Mouse (Mus musculus) erythroblast, embryonic 14.5 days (primary cell): ENCODE data around the gene Zfr2. TPM values are rescaled to one million over a fixed set of nuclear protein-coding genes. Genes with fewer than 3 reads are reported as not detected.

Experiments
- H3K27me3 ChIP-seq: 2 replicates; pipeline ENCODE4 v1.6.1; 2012; ENCODE audit warnings: inconsistent platforms; ENCODE audit not compliant: control insufficient read depth
- H3K36me3 ChIP-seq: 2 replicates; pipeline ENCODE4 v1.6.1; 2012; ENCODE audit warnings: mild to moderate bottlenecking, inconsistent platforms; ENCODE audit not compliant: control insufficient read depth
- H3K4me1 ChIP-seq: 2 replicates; pipeline ENCODE4 v1.6.1; 2012; ENCODE audit warnings: inconsistent platforms; ENCODE audit not compliant: control insufficient read depth
- H3K4me3 ChIP-seq: replicated peaks from 2 replicates; pipeline ENCODE3; 2012; ENCODE audit warnings: moderate library complexity, mild to moderate bottlenecking, inconsistent platforms
- H3K9me3 ChIP-seq: 2 replicates; pipeline ENCODE4 v1.6.1; 2012; ENCODE audit warnings: low read length, inconsistent platforms, mixed read lengths; ENCODE audit not compliant: control insufficient read depth
- GATA1 ChIP-seq: IDR thresholded peaks from 2 replicates; pipeline ENCODE4 v1.6.1; 2012; ENCODE audit warnings: low read length, inconsistent platforms, mixed read lengths
- TAL1 ChIP-seq: IDR thresholded peaks from 3 replicates; pipeline ENCODE4 v1.6.1; 2012; ENCODE audit warnings: low read length, inconsistent platforms, mixed read lengths
- polyA plus RNA-seq: library from polyadenylated mRNA; stranded (reverse); fragments of >175 nt; gene quantifications from 2 replicates; pipeline ENCODE4 v1.2.3, GENCODE M21; 2012

The Zfr2 gene
- polyA plus RNA-seq, 1 experiment, result not detected

- H3K4me3 ChIP-seq, result no peak within 1 kb of the TSS
- H3K9me3 ChIP-seq, result no peaks in the 10 kb centered on the region
- H3K36me3 ChIP-seq, result no peaks in the 10 kb centered on the region
- peaks cover 2% of the 10 kb centered on the region; the same call in 1 of the 2 replicates for H3K4me1 ChIP-seq
- no peak for TF ChIP-seq GATA1
- no peak for TF ChIP-seq TAL1
- H3K27me3 ChIP-seq, result peaks cover 58% of the 10 kb centered on the region
These were observed 19.8 kb downstream of the Zfr2 start, which contains the start of gene Matk for GRCm38 (mm10) chr10:81252424-81253419. Gene Matk (plus strand): TSS chr10:81252935.

- no peak overlapping the region for H3K4me3 ChIP-seq
- no peaks in the 10 kb centered on the region for H3K36me3 ChIP-seq
- H3K9me3 ChIP-seq, result peaks cover 1% of the 10 kb centered on the region; the same call in 1 of the 2 replicates
- peaks cover 2% of the 10 kb centered on the region; the same call in 1 of the 2 replicates for H3K4me1 ChIP-seq
- TF ChIP-seq GATA1 (no peak), TAL1 (no peak)
- H3K27me3 ChIP-seq, result peaks cover 80% of the 10 kb centered on the region
These were observed 21.9 kb downstream of the Zfr2 start for GRCm38 (mm10) chr10:81254886-81255285.

- Histone ChIP-seq H3K4me1 (peaks cover 2% of the 10 kb centered on the region; the same call in 1 of the 2 replicates), H3K4me3 (peak overlapping the region; percentile 19)
These were observed 24.4 kb downstream of the Zfr2 start for GRCm38 (mm10) chr10:81257158-81258039.

GRCm38 (mm10) chr10:81259225-81259884, 26.4 kb downstream of the Zfr2 start:
- Histone ChIP-seq H3K36me3 (peaks cover 20% of the 10 kb centered on the region), H3K9me3 (peaks cover 10% of the 10 kb centered on the region), H3K4me1 (peaks cover 6% of the 10 kb centered on the region; the same call in 1 of the 2 replicates), H3K27me3 (peaks cover 57% of the 10 kb centered on the region), H3K4me3 (no peak overlapping the region)
- TF ChIP-seq TAL1, result no peak

More at GRCm38 (mm10) chr10:81257158-81258039, 24.4 kb downstream of the Zfr2 start:
- TF ChIP-seq TAL1 (no peak), GATA1 (no peak)
- H3K27me3 ChIP-seq, result peaks cover 76% of the 10 kb centered on the region
- H3K36me3 ChIP-seq, result peaks cover under 1% of the 10 kb centered on the region; the same call in 1 of the 2 replicates
- peaks cover 10% of the 10 kb centered on the region for H3K9me3 ChIP-seq

- peaks cover 44% of the 10 kb centered on the region for H3K27me3 ChIP-seq
- H3K36me3 ChIP-seq, result peaks cover 35% of the 10 kb centered on the region
- H3K4me1 ChIP-seq, result peaks cover 23% of the 10 kb centered on the region
These were observed 28.1 kb downstream of the Zfr2 start for GRCm38 (mm10) chr10:81261025-81261424.

GRCm38 (mm10) chr10:81265540-81265939, 32.6 kb downstream of the Zfr2 start:
- Histone ChIP-seq H3K4me1 (peaks cover 50% of the 10 kb centered on the region), H3K9me3 (peaks cover 4% of the 10 kb centered on the region), H3K4me3 (peak overlapping the region; percentile 76), H3K36me3 (peaks cover 39% of the 10 kb centered on the region), H3K27me3 (peaks cover 2% of the 10 kb centered on the region; the same call in 1 of the 2 replicates)
- TF ChIP-seq TAL1, result no peak
- TF ChIP-seq GATA1, result no peak

More at GRCm38 (mm10) chr10:81261025-81261424, 28.1 kb downstream of the Zfr2 start:
- TF ChIP-seq GATA1, result no peak
- TF ChIP-seq TAL1, result no peak
- Histone ChIP-seq H3K4me3 (no peak overlapping the region), H3K9me3 (peaks cover 10% of the 10 kb centered on the region)

- H3K27me3 ChIP-seq, result no peaks in the 10 kb centered on the region
- peak within 1 kb of the TSS; percentile 76 for H3K4me3 ChIP-seq
- H3K4me1 ChIP-seq, result peaks cover 50% of the 10 kb centered on the region
- TF ChIP-seq TAL1, result no peak
- no peak for TF ChIP-seq GATA1
- peaks cover 48% of the 10 kb centered on the region for H3K36me3 ChIP-seq
- H3K9me3 ChIP-seq, result no peaks in the 10 kb centered on the region
These were observed 33.5 kb downstream of the Zfr2 start, which contains the start of the genes Mrpl54 and Apba3 for GRCm38 (mm10) chr10:81266211-81267105. Gene Mrpl54 (minus strand): TSS chr10:81266934. Gene Apba3 (plus strand): TSS chr10:81266960.

GRCm38 (mm10) chr10:81268056-81268455, 35.1 kb downstream of the Zfr2 start:
- no peaks in the 10 kb centered on the region for H3K27me3 ChIP-seq
- peaks cover 56% of the 10 kb centered on the region for H3K36me3 ChIP-seq
- TF ChIP-seq GATA1 (no peak), TAL1 (no peak)
- peaks cover 50% of the 10 kb centered on the region for H3K4me1 ChIP-seq
- no peaks in the 10 kb centered on the region for H3K9me3 ChIP-seq
- H3K4me3 ChIP-seq, result peak overlapping the region; percentile 74
